Mouse (Mus musculus) inflammation-experienced regulatory T-cells, adult 6 months (primary cell): ENCODE measurements around the gene Pik3r2. TPM values are rescaled to one million over a fixed set of nuclear protein-coding genes. Genes with fewer than 3 reads are reported as not detected.

Experiments used
- ATAC-seq: one replicate; pipeline ENCODE4 v1.8.0; 2017
- polyA plus RNA-seq, 3 experiments: library from polyadenylated mRNA; unstranded; fragments of 100-300 nt; shearing (Covaris generic); gene quantifications; one replicate each; pipeline ENCODE4 v1.2.1; 2017

The Pik3r2 gene
- polyA plus RNA-seq, 3 experiments from 2014 or later, result 2.6 to 5.4 (median 5.4) TPM

DNA sequence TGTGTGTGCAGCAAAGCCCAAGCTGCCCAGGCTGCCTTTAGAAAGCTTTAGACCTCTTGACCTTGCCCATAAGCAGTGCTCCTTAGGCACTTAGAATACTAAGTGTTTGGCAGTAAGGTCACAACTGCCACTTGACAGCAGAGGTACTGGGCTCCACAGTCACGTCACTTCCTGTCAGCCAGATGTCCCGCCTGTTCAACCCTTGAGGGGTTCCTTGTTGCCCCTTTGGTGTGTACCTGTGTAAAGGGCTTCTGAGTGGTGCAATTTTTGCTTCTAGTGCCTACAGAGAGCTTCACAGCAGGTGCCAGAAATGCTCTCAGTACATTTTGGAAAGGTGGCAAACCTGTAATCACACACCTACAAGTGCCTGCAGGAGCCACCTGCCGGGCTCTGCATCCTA is 38.3 kb downstream of the Pik3r2 start:
- no peak for ATAC-seq

DNA sequence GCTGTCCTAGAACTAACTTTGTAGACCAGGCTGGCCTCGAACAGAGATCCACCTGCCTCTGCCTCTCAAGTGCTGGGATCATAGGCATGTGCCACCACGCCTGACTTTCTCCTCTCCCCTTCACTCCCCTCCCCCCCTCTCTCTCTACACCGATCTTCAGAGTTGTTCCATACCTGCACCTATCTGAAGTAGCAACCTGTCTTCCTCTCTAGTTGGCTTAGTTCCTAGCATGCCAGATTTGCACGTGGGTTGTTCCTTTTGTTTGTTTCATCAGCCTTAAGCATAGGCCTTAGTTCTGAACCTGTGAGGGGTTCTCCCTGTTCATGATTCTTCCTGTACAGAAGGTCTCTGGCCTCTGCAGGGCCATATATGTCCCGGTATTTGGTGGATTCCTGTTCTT is 38.8 kb downstream of the Pik3r2 start:
- ATAC-seq, result no peak

DNA sequence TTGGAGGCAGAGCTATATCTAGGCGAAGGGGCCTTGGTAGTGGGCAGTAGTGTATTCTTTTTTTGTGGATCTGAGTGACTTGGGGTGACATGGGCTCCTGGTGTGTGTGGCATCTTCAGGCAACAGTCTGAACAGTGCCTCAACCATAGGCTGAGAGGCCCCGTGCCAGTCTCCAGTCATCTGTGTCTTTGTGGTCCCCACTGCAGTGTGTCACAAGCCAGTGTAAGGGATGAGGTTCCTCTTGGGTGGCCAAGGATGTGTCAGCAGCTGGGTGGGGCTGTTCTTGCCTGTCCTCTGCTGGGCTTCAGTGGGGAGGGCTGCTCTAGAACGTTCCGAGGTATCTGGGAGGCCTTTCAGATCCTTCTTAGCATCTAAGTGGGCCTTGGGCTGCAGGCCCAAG is 45.6 kb downstream of the Pik3r2 start:
- no peak for ATAC-seq

GRCm38 (mm10) chr8:70729808-70730475 is 46.6 kb downstream of the Pik3r2 start:
- peak; percentile 77 for ATAC-seq

DNA sequence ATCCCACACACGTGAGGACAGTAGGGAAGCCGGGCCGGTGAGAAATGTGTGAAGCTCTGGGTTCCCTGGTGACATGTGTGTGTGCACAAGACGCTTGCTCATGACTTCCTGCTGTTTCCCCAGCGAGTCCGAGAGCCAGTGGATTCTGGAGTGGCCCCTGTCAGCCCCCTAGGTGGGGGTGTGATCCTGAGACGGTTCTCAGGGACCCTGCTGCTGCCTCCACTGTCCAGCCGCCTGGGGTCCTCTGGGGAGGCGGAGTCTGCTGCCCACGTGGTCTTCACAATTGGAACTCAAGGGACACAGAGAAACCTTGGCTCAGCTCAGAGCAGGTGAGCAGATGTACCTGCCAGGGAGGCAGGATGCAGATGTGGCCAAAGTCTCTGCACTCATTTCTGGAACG is 49.8 kb downstream of the Pik3r2 start:
- ATAC-seq, result no peak

- no peak for ATAC-seq
Observed at GRCm38 (mm10) chr8:70725792-70726447, 50.6 kb downstream of the Pik3r2 start.

GRCm38 (mm10) chr8:70724216-70724615 is 52.3 kb downstream of the Pik3r2 start:
- ATAC-seq, result no peak

- no peak for ATAC-seq
Observed at GRCm38 (mm10) chr8:70723486-70724210, 52.9 kb downstream of the Pik3r2 start, which contains the start of gene Pde4c. Pde4c (plus strand) TSS chr8:70723720.

DNA sequence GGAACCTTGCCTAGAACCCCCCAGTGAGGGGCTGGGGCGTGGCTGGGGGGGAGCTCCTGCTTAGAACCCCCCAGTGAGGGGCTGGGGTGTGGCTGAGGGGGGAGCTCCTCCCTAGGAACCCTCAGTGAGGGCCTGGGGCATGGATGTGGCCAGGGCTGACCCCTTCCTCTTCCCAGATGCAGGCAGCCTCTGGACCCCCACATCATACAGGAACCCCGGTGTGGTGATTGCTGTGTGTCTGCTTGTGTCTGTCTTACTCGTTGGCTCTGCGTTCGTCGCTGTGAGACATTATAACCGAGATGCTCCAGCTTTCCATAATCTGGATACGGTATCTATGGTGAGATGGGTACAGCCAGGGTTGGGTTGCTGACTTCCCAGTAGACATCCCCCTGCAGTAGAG is 54.9 kb downstream of the Pik3r2 start:
- ATAC-seq, result no peak

DNA sequence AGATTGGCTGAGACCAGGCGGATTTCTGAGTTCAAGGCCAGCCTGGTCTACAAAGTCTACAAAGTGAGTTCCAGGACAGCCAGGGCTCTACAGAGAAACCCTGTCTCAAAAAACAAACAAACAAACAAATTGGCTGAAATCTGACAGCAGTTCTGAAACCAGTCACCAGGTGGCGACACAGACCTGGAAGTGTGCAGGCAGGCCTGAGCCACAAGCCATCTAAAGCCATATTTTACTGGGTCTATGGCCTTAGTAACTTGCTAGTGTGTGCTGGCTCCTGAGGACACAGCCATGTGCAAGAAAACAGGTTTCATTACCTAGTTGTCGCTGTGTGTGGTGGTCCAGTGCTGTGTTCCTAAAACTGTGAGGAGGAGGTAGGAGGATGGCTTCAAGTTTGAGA is 55.8 kb downstream of the Pik3r2 start:
- ATAC-seq, result no peak

DNA sequence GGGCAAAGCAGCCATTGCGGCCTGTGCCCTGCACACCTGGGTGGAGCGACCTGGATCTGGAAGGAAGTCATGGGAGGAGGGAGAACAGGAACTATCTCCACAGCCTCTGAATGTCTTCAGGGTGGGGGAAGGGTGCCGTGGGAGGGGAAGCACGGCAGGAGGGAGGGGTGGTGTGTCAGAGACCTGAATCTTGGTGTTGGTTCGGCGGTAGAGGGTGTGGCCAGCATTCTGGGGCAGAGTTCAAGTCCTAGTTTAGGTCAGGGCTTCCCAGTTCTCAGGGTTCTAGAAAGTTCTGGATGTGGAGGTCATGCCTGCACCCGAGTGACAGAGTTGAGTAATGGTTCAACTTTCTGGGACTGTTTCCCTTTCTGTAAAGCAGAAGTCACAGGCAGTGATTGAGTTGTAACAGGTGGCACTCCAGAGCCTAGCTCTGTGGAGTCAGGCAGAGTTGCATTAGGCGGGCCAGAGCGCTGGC is 56.7 kb downstream of the Pik3r2 start:
- no peak for ATAC-seq

GRCm38 (mm10) chr8:70718297-70718696 is 58.2 kb downstream of the Pik3r2 start, which contains the start of gene Gm3336:
Gm3336 (plus strand) TSS chr8:70718543.
- peak; percentile 77 for ATAC-seq

Other genes with a start within 250 kb of the Pik3r2 start
- gene Fkbp8, start 249.0 kb downstream of the Pik3r2 start, polyA plus RNA-seq, result 100 to 1,000 TPM; 133 to 156 (median 138) TPM
- 100 to 1,000 TPM; 138 to 187 (median 180) TPM for gene Kxd1, start 248.8 kb downstream of the Pik3r2 start, polyA plus RNA-seq
- 10 to 100 TPM; 30.5 to 37.0 (median 35.6) TPM for gene Ell, start 237.3 kb downstream of the Pik3r2 start, polyA plus RNA-seq
- 10 to 100 TPM; 27.6 to 32.6 (median 31.7) TPM for gene Isyna1, start 182.3 kb downstream of the Pik3r2 start, polyA plus RNA-seq
- gene Ssbp4, start 167.8 kb downstream of the Pik3r2 start, polyA plus RNA-seq, result 10 to 100 TPM in 2 of 3 experiments, 1 to 10 TPM in 1; 2.6 to 16.2 (median 14.7) TPM
- 1 to 10 TPM in 1 of 3 experiments, under 1 TPM in 2; 0.47 to 3.8 (median 0.71) TPM for gene Lrrc25, start 160.6 kb downstream of the Pik3r2 start, polyA plus RNA-seq
- not detected for gene Gdf15, start 144.3 kb downstream of the Pik3r2 start, polyA plus RNA-seq
- 1 to 10 TPM; 3.8 to 6.4 (median 4.8) TPM for gene Pgpep1, start 116.3 kb downstream of the Pik3r2 start, polyA plus RNA-seq
- 100 to 1,000 TPM in 1 of 3 experiments, 10 to 100 TPM in 2; 79.0 to 128 (median 97.8) TPM for gene Lsm4, start 103.5 kb downstream of the Pik3r2 start, polyA plus RNA-seq
- 10 to 100 TPM; 13.9 to 23.2 (median 16.6) TPM for gene Jund, start 77.8 kb downstream of the Pik3r2 start, polyA plus RNA-seq
- not detected for gene Iqcn, start 73.3 kb downstream of the Pik3r2 start, polyA plus RNA-seq
- under 1 TPM in 1 of 3 experiments, not detected in 2; 0.55 TPM for gene Gm3336, start 58.2 kb downstream of the Pik3r2 start, polyA plus RNA-seq
- gene Pde4c, start 53.0 kb downstream of the Pik3r2 start, polyA plus RNA-seq, result under 1 TPM; 0.19 to 0.59 (median 0.25) TPM
- 1 to 10 TPM; 4.6 to 8.6 (median 7.9) TPM for gene Rab3a, start 22.0 kb downstream of the Pik3r2 start, polyA plus RNA-seq
- 10 to 100 TPM; 35.5 to 46.1 (median 42.5) TPM for gene Mpv17l2, start 15.8 kb downstream of the Pik3r2 start, polyA plus RNA-seq
- gene Mast3, start 28.3 kb upstream of the Pik3r2 start, polyA plus RNA-seq, result 10 to 100 TPM; 14.8 to 20.5 (median 18.4) TPM
- gene Il12rb1, start 31.7 kb upstream of the Pik3r2 start, polyA plus RNA-seq, result 10 to 100 TPM; 13.8 to 38.5 (median 18.3) TPM
- gene Arrdc2, start 63.0 kb upstream of the Pik3r2 start, polyA plus RNA-seq, result 1 to 10 TPM; 1.9 to 7.8 (median 3.7) TPM
- not detected for gene Kcnn1, start 86.5 kb upstream of the Pik3r2 start, polyA plus RNA-seq
- 100 to 1,000 TPM in 1 of 3 experiments, 10 to 100 TPM in 2; 54.2 to 120 (median 63.1) TPM for gene Ccdc124, start 97.2 kb upstream of the Pik3r2 start, polyA plus RNA-seq
- gene Slc5a5, start 116.0 kb upstream of the Pik3r2 start, polyA plus RNA-seq, result not detected
- over 10,000 TPM in 2 of 3 experiments, 1,000 to 10,000 TPM in 1; 6,080 to 11,053 (median 10,917) TPM for gene Rpl18a, start 120.7 kb upstream of the Pik3r2 start, polyA plus RNA-seq
- 10 to 100 TPM; 13.9 to 16.7 (median 13.9) TPM for gene Map1s, start 129.2 kb upstream of the Pik3r2 start, polyA plus RNA-seq